Mouse (Mus musculus) olfactory bulb, adult 2 months (tissue): Measurements from ENCODE around the gene Sptlc3.

Experiments
- CTCF ChIP-seq: fragments of 200-500 bp; IDR thresholded peaks from 2 replicates; pipeline ENCODE4 v1.5.1; 2012; ENCODE audit warnings: low read depth, mild to moderate bottlenecking, low read length, moderate library complexity; ENCODE audit not compliant: insufficient read depth
- POLR2A ChIP-seq: fragments of 200-500 bp; IDR thresholded peaks from 2 replicates; pipeline ENCODE4 v1.6.1; 2012; ENCODE audit warnings: mild to moderate bottlenecking, low read depth, low read length, moderate library complexity; ENCODE audit not compliant: insufficient read depth

DNA sequence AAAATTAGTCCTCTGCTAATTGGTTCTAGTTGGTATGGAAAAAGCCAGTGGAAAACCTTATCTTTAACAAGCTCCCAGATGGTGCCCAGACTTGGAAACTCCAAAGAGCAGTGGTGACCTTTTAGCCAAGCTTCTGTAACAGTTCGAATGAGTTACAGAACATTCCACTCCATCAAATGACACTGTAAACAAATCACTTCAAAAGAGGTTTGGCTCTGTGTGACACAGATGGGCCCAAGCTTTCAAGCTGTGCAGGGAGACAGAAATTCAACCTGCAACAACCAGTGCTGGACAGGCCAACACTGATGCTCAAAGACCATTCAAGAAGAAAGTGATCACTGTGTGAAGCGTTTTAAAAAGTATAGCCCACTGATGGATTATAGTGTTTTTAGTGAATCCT is 144.1 kb downstream of the Sptlc3 start:
- no peak for TF ChIP-seq POLR2A
- TF ChIP-seq CTCF, result no peak
